Mouse (Mus musculus) ES-Bruce4 (cell line): ENCODE results near the gene Acvr1b.

ENCODE experiments used
- CTCF ChIP-seq: IDR thresholded peaks from one replicate; pipeline ENCODE4 v1.8.1; 2011; ENCODE audit warnings: low read depth, low read length
- POLR2A ChIP-seq: IDR thresholded peaks from one replicate; pipeline ENCODE4 v1.8.1; 2011; ENCODE audit warnings: low read length; ENCODE audit not compliant: insufficient read depth

DNA sequence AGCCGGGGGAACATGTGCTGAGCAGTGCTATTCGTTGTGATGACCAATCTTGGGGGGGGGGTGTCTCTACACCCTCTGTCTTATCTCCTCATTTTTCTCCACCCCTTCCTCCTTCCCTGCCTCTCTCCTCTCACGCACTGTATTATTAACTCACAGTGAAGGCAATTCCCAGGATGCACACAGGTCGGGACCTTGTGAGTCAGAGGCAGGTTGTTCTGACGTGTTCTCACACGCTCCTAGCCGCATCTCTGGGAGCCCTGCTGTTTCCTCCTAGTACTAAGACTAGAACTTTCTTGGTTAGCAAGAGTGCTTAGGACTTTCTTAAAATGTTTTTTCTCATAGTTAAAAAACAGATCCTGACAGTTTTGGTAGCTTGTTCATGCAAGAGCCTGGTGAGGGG is 30.9 kb downstream of the Acvr1b start:
- no peak for TF ChIP-seq CTCF
- TF ChIP-seq POLR2A, result no peak
